Mouse (Mus musculus) thymus, adult 2 months (tissue): ENCODE data around the gene Ntrk2.

Experiments
- CTCF ChIP-seq: fragments of 200-500 bp; IDR thresholded peaks from 2 replicates; pipeline ENCODE4 v1.5.1; 2012; ENCODE audit warnings: mild to moderate bottlenecking, control low read depth, low read length, moderate library complexity, borderline replicate concordance; ENCODE audit not compliant: control insufficient read depth, poor library complexity, insufficient read depth; ENCODE audit errors: extremely low read depth
- POLR2A ChIP-seq: fragments of 200-500 bp; IDR thresholded peaks from 2 replicates; pipeline ENCODE4 v1.6.1; 2012; ENCODE audit warnings: mild to moderate bottlenecking, low read length, control low read depth, moderate library complexity; ENCODE audit not compliant: control insufficient read depth, poor library complexity, insufficient read depth; ENCODE audit errors: extremely low read depth

DNA sequence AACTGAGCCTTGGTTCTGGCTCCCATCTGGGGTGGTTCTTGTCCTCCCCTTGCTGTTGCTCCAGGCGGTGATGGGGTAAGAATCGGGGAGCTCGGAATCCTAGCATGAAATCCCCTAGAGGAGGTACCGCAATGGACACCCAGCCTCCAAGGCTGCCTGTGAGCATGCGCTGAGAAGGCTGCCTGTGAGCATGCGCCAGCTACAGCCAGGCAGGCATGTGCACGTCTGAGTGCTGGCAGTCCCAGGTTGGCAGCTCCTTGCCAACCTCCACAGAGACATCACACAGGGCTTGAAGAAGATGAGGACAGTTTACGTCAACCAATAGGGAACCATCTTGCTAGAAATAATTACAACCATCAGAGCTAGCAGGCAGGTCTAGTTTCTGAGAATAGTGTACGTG lies 37.5 kb downstream of the Ntrk2 start:
- TF ChIP-seq CTCF = no peak
- TF ChIP-seq POLR2A = no peak
